Mouse (Mus musculus): ENCODE results near the gene Olfr1535. TPM values are rescaled to one million over a fixed set of nuclear protein-coding genes. Genes with fewer than 3 reads are reported as not detected.

The Olfr1535 gene
- total RNA-seq (2023), result not detected

DNA sequence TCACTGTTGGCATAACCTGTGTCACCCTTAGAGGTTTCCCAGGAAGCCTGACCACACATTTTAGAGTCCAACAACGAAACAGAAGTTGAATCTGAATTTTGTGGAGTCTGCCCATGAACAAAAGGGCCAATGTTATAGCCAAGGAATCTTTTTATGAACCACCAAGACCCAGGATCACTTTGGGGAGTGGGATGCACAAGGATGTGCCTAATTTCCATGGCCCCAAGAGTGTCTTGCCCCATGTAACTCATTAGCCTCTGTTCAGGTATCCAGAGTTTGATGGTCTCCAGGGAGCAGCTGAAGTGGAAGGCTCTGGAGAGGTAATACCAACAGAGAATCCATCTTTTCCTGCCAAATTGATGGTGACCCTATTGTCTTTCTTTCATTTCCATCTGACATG, at the start of gene Olfr1535:
TSS of gene Olfr1535 (minus strand) at position 101 of the 400 bp plus-strand sequence.

DNA sequence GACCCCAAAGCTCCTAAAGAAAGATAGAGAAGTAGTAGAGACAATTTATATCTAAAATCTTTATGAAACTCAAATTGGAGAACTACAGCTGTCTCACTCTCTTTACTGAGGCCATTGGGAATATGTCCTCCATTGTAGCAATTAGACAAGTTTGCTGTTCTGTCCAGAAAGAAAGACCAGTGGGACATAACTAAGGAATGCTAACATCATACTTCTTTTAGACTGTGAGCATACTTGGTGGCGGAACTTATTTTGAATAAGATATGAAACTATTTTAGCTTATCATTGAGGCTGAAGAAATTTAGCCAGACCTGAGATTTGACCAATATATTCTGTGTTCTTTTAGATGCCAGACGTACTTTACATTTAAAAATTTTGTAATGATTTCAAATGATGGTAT, 22.0 kb upstream of the Olfr1535 start, which contains the start of gene Olfr1364:
TSS of gene Olfr1364 (minus strand) at position 101 of the 400 bp plus-strand sequence.

DNA sequence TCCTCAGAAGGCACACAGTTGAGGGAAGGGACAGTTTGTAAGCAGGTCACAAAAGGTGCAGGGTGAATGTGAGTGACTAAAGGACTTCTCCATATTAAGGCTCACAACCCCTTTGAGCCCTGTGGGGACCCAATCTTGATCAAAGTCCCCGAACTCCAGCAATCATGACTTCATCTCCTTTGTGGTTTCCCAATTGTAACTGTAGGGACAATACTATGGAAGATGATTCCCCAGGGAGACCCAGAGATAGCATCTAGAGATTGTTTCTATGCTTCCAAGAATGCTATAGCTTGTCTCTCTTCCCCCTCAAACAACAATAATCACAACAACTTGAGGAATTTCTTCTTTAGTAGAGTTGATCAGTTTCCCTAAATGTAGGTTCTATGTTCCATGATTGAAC, 17.0 kb downstream of the Olfr1535 start, which contains the start of gene Olfr1366:
TSS of gene Olfr1366 (minus strand) at position 101 of the 400 bp plus-strand sequence.

DNA sequence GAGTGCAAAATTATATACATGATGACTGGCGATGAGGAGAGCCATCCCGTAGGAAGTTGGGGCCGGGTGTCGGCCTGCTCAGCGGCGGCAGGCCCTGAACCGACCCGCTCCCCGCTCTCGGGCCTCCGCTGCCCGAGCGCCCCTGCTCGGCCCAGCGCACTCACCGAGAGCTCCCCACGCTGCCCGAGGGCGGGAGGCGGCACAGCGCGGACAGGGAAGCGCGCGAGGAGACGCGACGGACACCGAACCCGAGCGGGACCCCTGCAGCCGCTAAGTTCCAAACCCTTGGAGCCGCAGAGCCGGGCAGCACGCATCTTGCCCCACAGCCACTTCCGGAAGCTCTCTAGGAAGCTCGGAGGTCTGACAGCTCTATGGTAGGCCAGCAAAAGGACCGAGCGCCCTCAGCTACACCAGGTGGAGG, 28.9 kb downstream of the Olfr1535 start, which contains the start of gene Zkscan8:
TSS of gene Zkscan8 (minus strand) at position 340 of the 421 bp plus-strand sequence.

Other genes starting within 250 kb of the Olfr1535 start
- gene Gpx6, start 247.8 kb downstream of the Olfr1535 start, total RNA-seq (2023), result not detected
- not detected for gene Olfr1367, start 213.0 kb downstream of the Olfr1535 start, total RNA-seq (2023)
- gene Zscan12, start 197.1 kb downstream of the Olfr1535 start, total RNA-seq (2023), result 1 to 10 TPM; 1.7 to 2.1 TPM
- 10 to 100 TPM; 22.3 to 26.6 TPM for gene Zkscan3, start 157.1 kb downstream of the Olfr1535 start, total RNA-seq (2023)
- not detected for gene Pgbd1, start 118.8 kb downstream of the Olfr1535 start, total RNA-seq (2023)
- 10 to 100 TPM in 1 of 2 experiments, 1 to 10 TPM in 1; 7.5 to 11.7 TPM for gene Zscan26, start 106.2 kb downstream of the Olfr1535 start, total RNA-seq (2023)
- gene Nkapl, start 91.4 kb downstream of the Olfr1535 start, total RNA-seq (2023), result under 1 TPM; 0.24 to 0.26 TPM
- under 1 TPM; 0.20 TPM for gene Zkscan4, start 81.0 kb downstream of the Olfr1535 start, total RNA-seq (2023)
- gene Gm10065, start 80.5 kb downstream of the Olfr1535 start, total RNA-seq (2023), result not detected
- gene AK157302, start 64.7 kb downstream of the Olfr1535 start, total RNA-seq (2023), result 1 to 10 TPM; 2.7 to 3.4 TPM
- gene Gm11273, start 58.5 kb downstream of the Olfr1535 start, total RNA-seq (2023), result 10 to 100 TPM; 18.9 to 19.1 TPM
- 1 to 10 TPM; 3.8 to 3.9 TPM for gene Zkscan8, start 28.8 kb downstream of the Olfr1535 start, total RNA-seq (2023)
- gene Olfr1366, start 17.1 kb downstream of the Olfr1535 start, total RNA-seq (2023), result not detected
- not detected for gene Olfr1364, start 21.9 kb upstream of the Olfr1535 start, total RNA-seq (2023)
- gene Olfr1362, start 54.1 kb upstream of the Olfr1535 start, total RNA-seq (2023), result not detected
- not detected for gene Olfr11, start 82.6 kb upstream of the Olfr1535 start, total RNA-seq (2023)
- not detected for gene Olfr1361, start 103.5 kb upstream of the Olfr1535 start, total RNA-seq (2023)
- gene Olfr1360, start 117.5 kb upstream of the Olfr1535 start, total RNA-seq (2023), result not detected
- gene Olfr1359, start 138.2 kb upstream of the Olfr1535 start, total RNA-seq (2023), result not detected
- gene Hist1h2bl, start 156.2 kb upstream of the Olfr1535 start, total RNA-seq (2023), result 1,000 to 10,000 TPM; 1,007 to 1,037 TPM
- gene Hist1h2ai, start 156.5 kb upstream of the Olfr1535 start, total RNA-seq (2023), result 100 to 1,000 TPM; 322 to 368 TPM
- 1,000 to 10,000 TPM; 1,636 to 1,682 TPM for gene Hist1h3h, start 157.8 kb upstream of the Olfr1535 start, total RNA-seq (2023)
- gene Hist1h2bm, start 162.2 kb upstream of the Olfr1535 start, total RNA-seq (2023), result 100 to 1,000 TPM; 245 to 302 TPM
- gene Hist1h4j, start 175.2 kb upstream of the Olfr1535 start, total RNA-seq (2023), result 100 to 1,000 TPM; 162 to 165 TPM
- gene Hist1h4k, start 190.6 kb upstream of the Olfr1535 start, total RNA-seq (2023), result 1,000 to 10,000 TPM; 2,386 to 2,430 TPM
- gene Hist1h2ak, start 193.9 kb upstream of the Olfr1535 start, total RNA-seq (2023), result 100 to 1,000 TPM; 426 to 441 TPM
- 100 to 1,000 TPM; 695 to 749 TPM for gene Hist1h2bn, start 194.2 kb upstream of the Olfr1535 start, total RNA-seq (2023)
- 100 to 1,000 TPM; 583 to 676 TPM for gene Hist1h1b, start 220.7 kb upstream of the Olfr1535 start, total RNA-seq (2023)
- 1,000 to 10,000 TPM; 1,324 to 1,491 TPM for gene Hist1h3i, start 223.5 kb upstream of the Olfr1535 start, total RNA-seq (2023)
- gene Hist1h2an, start 227.3 kb upstream of the Olfr1535 start, total RNA-seq (2023), result 100 to 1,000 TPM; 204 to 209 TPM
- gene Hist1h2bp, start 227.6 kb upstream of the Olfr1535 start, total RNA-seq (2023), result 100 to 1,000 TPM; 485 to 544 TPM